Mouse (Mus musculus): ENCODE data around the gene Celf1. TPM values are rescaled to one million over a fixed set of nuclear protein-coding genes. Genes with fewer than 3 reads are reported as not detected.

Celf1 gene
- 10 to 100 TPM; 47.8 to 52.2 TPM for total RNA-seq (2023)

DNA sequence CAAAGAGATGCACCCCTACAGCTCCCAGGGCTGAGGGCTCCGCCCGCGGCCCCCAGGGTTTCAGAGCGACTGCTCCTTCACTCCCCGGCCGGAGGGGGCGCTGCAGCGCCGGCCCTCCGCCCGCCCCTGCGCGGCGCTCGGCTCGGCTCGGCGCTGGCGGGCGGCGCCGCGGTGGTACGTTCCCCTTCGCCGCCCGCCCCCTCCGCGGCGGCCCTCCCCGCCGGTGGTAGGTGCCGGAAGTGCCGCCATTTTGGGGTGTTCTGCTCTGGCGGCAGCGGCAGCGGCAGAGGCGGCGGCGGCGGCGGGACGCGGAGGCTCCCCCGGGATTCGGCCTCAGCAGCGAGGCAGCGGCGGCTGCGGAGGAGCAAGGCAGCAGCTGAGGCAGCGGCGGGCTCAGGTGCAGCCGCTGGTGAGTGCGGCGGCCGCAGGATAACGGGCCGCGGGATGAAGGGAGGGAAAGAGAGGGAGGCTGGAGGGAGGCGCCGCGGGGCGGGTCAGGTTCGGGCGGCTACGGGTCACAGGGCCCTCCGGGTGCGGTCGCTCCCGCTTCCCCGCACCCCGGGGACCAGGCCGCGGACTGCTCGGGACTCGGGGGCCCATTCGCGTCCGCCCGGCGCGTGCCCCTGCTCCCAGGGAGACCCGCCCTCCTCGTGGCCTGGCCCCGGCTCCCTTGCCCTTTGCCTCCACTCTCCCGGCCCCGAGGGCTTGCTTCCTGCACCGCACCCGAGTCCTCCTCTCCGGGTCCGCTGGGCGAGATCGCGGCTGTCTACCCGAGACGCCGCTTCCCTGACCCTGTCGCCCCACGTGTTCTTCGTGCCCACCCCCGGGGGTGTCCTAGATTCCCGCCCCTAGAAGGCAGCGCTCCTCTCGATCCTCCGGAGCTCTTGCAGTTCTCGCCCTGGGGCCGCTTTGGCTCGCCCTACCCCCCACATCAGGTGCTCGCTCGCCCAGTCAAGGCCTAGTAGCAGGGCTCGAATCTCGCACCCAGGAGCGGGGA lies at the start of gene Celf1:
Gene Celf1, plus strand, starts transcription at position 150 of the 997 bp plus-strand sequence.

GRCm38 (mm10) chr2:90904076-90904855 lies 35.9 kb upstream of the Celf1 start, which contains the start of the genes Kbtbd4 and Ndufs3:
Gene Kbtbd4, plus strand, starts transcription at chr2:90904740.
Gene Ndufs3, minus strand, starts transcription at chr2:90904827.

DNA sequence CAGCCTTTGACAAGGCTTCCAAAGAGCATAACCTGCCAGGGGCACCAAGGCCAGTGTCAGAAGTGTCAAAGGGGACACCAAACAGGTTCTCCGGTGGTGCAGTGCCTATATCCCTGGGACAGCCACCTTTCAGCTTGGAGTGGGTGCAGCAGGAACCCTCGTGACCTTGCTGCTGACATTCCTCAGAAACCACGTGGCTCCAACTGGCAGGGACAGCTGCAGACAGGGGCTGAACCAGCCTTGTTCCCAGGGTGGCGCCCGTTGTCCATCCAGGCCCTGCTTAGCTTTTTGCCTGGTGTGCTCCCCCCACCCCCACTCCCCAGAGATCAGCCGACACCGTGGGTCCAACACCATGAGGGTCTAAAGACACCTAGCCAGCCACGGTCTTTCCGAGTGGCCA lies 95.2 kb downstream of the Celf1 start, which contains the start of gene Rapsn:
Gene Rapsn, plus strand, starts transcription at position 236 of the 400 bp plus-strand sequence.

DNA sequence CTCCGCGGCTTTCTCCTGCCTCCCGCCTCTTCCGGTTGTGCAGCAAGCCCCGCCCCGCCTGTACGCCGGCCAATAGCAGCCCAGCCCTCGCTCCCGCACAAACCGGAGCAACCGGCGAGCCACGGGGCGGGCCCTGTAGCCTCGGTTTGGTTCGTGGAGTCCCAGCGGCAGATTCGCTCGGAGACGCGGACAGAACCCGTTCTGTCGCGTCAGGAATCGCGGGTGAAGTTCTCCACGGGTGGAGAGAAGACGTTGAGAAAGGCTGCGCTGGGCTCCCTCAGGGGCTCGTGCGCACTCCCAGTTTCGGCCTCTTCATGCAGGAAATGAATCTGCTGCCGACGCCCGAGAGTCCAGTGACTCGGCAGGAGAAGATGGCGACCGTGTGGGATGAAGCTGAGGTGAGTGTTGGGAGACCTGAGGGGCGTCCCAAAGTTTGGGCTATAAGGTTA lies 113.8 kb downstream of the Celf1 start, which contains the start of gene Psmc3:
Gene Psmc3, plus strand, starts transcription at position 76 of the 449 bp plus-strand sequence.

Other genes with a start within 250 kb of the Celf1 start
- 100 to 1,000 TPM; 120 to 125 TPM for gene Fnbp4, start 195.0 kb upstream of the Celf1 start, total RNA-seq (2023)
- under 1 TPM; 0.09 to 0.38 TPM for gene Agbl2, start 157.7 kb upstream of the Celf1 start, total RNA-seq (2023)
- gene Mtch2, start 93.2 kb upstream of the Celf1 start, total RNA-seq (2023): 10 to 100 TPM; 55.4 to 56.2 TPM
- under 1 TPM in 1 of 2 experiments, not detected in 1; 0.26 TPM for gene C1qtnf4, start 54.5 kb upstream of the Celf1 start, total RNA-seq (2023)
- gene Kbtbd4, start 35.6 kb upstream of the Celf1 start, total RNA-seq (2023): 10 to 100 TPM; 14.0 to 18.6 TPM
- 10 to 100 TPM; 45.5 to 56.8 TPM for gene Ndufs3, start 35.6 kb upstream of the Celf1 start, total RNA-seq (2023)
- gene Rapsn, start 95.2 kb downstream of the Celf1 start, total RNA-seq (2023): under 1 TPM in 1 of 2 experiments, not detected in 1; 0.46 TPM
- 100 to 1,000 TPM in 1 of 2 experiments, 10 to 100 TPM in 1; 96.4 to 105 TPM for gene Psmc3, start 113.6 kb downstream of the Celf1 start, total RNA-seq (2023)
- 10 to 100 TPM; 13.3 to 20.9 TPM for gene Slc39a13, start 130.0 kb downstream of the Celf1 start, total RNA-seq (2023)
- gene Spi1, start 142.0 kb downstream of the Celf1 start, total RNA-seq (2023): 100 to 1,000 TPM; 437 to 465 TPM
- 1 to 10 TPM; 1.2 to 1.3 TPM for gene Mybpc3, start 177.8 kb downstream of the Celf1 start, total RNA-seq (2023)
- gene Madd, start 243.5 kb downstream of the Celf1 start, total RNA-seq (2023): 10 to 100 TPM; 55.0 to 72.3 TPM